Mouse (Mus musculus): Measurements from ENCODE around the gene Sgip1. TPM values are rescaled to one million over a fixed set of nuclear protein-coding genes. Genes with fewer than 3 reads are reported as not detected.

Gene Sgip1
- total RNA-seq, 2 experiments from 2014 or later, result 0.87 to 2.2 TPM

DNA sequence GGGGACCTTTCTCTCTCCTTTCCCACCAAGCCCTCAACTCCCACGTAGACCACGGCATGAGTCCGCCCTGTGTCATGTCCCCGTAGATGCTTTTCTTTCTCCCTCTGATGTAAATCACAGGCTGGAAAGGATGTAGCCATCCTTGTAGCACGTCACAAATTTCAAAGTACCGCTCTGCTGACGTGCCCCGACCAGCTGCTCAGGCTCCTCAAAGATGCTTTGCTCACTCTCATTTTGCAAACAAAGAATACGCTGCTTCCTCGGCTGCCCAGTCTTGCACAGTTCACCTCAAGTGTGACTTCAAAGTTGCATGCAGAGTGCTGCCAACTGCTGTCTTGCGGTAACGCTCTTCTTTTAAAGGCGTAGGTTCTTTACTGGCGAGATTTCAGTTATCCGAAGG is 226.7 kb downstream of the Sgip1 start:
- DNase-seq, result no peak
- intact Hi-C loops (cut with DNase I), result no loop called here

DNA sequence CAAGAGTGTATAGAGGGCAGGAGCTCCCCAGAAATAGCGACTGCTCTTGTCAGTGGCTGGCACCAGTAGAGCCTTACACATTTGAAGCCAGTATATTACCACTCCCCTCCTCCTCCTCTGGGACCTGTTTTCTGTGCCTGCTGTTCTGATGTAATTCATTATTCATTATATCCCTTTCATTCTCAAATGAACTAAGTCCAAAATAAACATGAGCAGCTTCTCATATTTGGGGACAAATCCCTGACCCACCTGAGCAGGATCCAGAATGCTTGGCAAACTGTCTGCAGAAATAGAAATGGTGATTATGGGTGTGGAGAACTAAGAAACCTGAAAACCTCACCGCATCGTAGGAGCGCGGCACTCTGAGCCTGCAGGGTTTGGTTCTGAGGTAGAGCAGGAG is 228.5 kb downstream of the Sgip1 start:
- intact Hi-C loops (cut with DNase I), result no loop called here
- no peak for DNase-seq

DNA sequence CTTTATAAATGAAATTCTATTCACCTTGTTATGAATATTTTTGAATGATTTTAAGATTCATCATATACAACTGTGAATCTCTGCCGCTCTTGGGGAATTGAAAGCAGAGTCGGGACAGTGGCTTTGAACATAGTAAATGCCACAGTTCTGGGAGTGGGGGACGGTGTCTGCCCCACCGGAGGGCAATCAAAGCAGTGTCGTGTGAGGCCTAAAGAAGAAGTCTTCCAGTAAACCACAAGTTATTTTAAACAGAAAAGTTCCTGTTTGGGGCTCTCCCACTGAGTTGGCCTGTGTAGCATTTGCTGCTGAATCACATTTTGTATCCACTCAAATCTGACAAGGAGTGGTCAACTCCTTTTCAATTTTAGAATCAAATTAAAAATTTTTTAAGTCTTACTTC is 230.1 kb downstream of the Sgip1 start:
- intact Hi-C loops (cut with DNase I), result loop anchor here (10.0 kb wide), 1 partner anchor 256 kb away; no protein-coding TSS in a partner anchor
- DNase-seq, result no peak

DNA sequence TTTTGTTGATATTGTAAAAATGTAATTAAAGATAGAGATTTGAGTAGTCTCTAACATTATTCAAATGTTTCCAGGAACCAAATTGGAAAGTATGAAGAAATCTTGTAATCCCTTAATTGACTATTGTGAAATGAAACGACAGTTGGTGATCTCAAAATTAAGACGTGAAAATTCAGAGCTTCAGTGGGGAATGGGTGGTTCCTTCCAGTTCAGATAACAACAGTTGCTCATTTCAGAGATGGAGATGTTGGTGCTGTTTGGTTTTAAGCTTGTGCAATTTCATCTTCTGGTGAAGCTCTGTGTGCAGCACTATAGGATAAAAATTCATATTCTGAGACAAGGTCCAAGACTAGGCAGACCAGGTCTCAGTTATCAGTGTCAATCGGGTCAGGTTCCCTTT is 231.0 kb downstream of the Sgip1 start:
- DNase-seq, result no peak
- intact Hi-C loops (cut with DNase I), result loop anchor here (10.0 kb wide), 1 partner anchor 257 kb away; no protein-coding TSS in a partner anchor

DNA sequence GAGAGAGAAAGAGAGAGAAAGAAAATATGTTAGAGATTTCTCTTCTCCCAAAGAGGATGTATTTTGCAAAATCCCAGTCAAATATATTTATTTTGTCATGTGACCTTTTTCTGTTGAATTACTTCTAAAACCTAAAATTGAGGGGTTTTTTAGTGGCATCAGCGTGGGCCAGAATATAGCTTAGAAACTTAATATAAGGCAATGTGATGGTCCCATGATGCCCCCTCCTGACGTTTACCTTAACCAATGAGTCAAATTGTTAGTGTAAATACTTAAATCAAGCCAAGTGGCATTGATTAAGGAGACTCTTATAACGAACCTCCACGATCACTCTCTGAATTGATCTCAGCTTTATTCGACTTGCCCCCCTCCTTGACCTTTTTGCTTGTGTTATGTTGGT is 233.1 kb downstream of the Sgip1 start:
- intact Hi-C loops (cut with DNase I), result loop anchor here (10.0 kb wide), 1 partner anchor 259 kb away; no protein-coding TSS in a partner anchor
- DNase-seq, result no peak

DNA sequence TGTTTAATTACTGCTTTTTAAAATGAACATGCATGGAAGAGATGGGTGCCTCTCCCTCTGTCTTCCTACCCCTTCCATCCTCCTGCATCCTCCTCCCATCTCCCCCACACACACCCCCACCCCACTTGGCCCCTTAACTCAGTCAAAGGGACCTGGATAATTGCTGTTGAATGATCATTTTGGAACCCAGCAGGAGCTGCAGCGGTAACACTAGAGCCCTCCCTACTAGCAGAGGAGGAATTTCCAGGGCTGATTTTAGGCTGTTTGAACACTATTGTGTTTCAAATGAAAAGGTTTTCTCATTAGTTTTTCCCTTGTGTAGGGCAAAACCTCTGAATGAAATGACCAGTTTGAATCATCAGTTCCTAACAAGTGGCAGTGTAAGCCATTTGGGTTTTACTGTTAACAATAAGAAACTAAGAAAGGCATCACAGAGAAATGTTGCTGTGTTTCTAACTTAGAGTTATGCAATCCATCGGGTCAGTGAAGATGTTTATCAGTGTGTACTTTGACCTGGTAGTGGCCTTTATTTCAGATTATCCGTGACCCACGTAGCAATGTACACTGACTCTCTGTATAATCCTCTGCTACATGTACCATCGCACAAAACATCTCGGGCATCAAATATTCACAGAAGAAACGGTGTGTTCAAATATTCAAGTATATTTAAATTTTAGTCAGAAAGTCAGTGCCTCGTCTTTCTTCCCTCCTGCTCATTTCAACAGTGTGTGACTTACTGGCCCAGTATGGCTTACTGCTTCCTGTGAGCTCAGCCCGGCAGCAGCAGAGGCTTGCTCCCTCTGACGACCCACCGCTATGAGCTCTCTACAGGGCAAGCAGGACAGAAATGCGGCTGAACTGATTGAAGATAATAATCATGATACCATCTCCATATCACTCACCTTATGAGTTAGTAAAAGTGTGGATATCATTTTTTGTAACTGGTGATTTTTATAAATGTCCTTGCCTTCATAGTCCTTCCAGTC is 235.5 kb downstream of the Sgip1 start:
- intact Hi-C loops (cut with DNase I), result loop anchor here (10.0 kb wide), 1 partner anchor 262 kb away; no protein-coding TSS in a partner anchor
- no peak for DNase-seq

DNA sequence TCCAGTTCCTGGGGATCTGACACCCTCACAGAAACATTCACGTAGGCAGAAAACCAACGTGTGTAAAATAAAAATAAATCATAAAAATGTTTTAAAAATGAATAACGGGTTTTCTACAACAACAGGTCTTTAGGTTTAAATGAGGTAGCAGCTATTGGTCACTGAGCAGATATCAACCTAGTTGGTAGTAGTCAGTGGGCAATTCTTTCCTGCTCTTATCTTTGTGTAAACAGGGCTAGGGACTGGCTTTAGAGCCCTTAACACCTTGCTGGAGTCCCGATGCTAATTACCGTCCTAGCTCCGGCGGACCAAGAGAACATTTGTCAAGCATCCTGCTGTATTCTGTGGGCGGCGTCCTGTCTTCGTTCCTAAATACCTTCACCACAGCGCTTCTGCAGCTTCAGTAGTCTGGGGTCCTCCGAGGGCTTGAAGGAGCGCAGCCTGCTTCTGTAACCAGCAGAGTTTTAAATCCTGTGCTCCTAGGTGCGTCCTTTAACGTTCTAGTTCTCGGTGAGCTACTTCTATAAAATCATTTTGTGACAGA is 236.8 kb downstream of the Sgip1 start:
- no peak for DNase-seq
- intact Hi-C loops (cut with DNase I), result loop anchor here (10.0 kb wide), 1 partner anchor 263 kb away; no protein-coding TSS in a partner anchor

DNA sequence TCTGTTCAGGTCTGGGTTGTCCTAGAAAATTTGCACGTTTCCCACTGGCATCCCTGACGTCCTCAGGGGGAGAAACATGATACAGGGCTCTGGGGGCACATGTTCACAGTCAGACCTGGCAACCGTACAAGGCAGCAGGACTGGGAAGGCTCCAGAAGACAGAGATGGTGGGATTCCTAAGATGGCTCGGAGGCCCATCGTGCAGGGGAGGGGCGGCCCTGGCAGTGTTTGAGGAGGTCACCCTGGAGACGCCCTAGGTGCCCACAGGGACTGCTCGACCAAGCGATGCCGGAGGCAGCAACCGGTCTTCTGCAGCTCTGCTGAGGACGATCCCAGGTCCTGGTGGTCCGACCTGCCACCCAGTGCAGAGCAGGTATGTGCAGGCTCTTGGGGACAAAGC is 237.3 kb downstream of the Sgip1 start, which contains the start of gene Tctex1d1:
Gene Tctex1d1 (plus strand): TSS at position 167 of the 400 bp plus-strand sequence.
- DNase-seq, result peak in 1 of 2 experiments; percentile 10
- intact Hi-C loops (cut with DNase I), result loop anchor here (10.0 kb wide), 1 partner anchor 264 kb away; no protein-coding TSS in a partner anchor

DNA sequence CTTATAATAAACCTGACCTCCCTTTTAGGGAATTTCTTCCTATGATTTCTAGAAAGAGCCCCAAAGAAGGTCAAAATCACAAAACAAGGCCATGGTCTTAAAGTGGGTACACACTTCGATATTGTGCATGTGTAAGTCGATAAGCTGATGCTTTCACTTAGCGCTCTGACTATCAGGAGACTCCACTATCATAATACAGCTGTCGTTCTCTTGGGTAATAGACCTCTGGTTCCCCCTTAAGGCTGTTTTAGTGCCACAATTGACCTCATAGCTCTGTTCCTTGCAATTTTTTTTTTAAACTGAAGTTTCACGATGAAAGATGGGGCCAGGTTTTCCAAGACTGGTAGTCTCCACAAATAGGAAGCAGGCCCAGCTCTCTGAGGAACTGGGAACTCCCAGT is 238.3 kb downstream of the Sgip1 start:
- DNase-seq, result no peak
- intact Hi-C loops (cut with DNase I), result loop anchor here (10.0 kb wide), 1 partner anchor 265 kb away; no protein-coding TSS in a partner anchor

DNA sequence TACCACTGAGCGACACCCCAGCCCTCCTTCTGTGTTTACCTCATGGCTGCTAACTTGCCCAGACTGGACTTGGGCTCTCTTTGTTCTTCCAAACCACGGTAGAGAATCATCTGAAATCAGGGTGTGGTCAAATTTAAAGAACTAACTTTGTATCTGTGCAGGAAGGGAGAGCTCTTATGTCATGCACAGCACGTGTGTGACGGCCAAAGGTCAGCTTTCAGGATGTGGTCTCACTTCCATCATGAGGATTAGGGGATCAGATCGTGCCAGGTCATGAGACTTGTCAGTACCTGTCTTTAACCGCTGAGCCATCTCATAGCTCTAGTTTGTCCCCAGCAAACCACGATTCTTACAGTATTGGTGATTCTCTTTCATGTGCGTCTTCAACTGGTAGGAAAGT is 240.6 kb downstream of the Sgip1 start:
- intact Hi-C loops (cut with DNase I), result no loop called here
- DNase-seq, result no peak

DNA sequence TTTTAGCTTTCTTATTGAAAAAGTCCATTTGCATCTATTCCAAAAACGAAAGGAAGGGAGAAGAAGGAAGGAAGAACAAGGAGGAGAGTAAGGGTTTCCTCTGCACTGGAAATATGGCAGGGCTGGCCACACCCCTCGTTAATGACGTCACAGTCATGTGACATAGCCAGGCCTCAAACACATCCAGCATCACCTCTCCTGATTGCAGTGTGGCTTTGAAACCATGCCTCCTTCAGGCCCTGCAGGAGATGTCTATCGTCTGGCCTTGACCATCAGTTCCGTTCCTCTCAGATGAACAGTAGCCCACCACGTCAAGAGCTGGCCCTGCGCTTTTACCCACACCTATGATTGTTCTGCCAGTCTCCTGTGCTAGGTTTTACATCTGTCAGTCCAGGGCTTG is 245.1 kb downstream of the Sgip1 start:
- no peak for DNase-seq
- intact Hi-C loops (cut with DNase I), result loop anchor here (5.0 kb wide), 1 partner anchor 361 kb away; no protein-coding TSS in a partner anchor

DNA sequence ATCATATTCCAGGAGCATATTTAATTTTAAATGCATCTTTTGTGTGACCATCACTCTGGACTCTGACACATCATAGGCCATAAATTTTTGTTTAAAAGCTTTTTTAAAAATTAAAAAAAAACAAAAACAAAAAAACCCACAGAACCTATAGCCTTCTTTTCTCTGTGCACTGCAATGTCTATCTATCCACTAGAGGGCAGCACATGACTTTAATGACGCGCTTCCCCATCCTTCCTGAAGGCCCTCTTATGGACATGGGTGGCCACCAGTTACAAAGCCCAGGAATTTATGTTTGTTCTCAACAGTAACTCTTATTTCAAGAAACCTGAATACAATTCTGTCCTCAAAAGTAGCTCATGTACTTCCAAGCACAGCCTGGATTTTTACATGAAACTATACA is 245.8 kb downstream of the Sgip1 start:
- DNase-seq, result peak; percentile 59 to 79
- intact Hi-C loops (cut with DNase I), result loop anchor here (1.0 to 5.0 kb wide), 2 partner anchors 159 to 360 kb away; no protein-coding TSS in a partner anchor

DNA sequence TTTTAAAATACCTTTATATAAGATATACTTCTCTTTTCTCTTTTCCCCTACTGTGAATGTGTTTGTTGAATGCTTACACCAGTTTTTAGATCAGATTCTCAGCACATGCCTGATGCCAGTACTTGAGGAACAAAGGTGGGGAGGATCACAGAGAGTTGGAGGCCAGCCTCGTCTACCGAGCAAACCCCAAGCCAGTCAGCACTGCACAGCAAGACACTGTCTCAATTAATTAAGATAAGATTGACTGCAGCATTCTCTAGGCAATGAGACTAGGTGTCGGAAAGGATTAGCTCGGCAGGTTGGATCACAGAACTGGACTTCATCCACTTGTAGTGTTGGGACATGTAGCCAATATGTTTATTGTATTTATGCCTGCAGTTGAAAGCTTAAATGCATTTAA is 246.2 kb downstream of the Sgip1 start:
- no peak for DNase-seq

DNA sequence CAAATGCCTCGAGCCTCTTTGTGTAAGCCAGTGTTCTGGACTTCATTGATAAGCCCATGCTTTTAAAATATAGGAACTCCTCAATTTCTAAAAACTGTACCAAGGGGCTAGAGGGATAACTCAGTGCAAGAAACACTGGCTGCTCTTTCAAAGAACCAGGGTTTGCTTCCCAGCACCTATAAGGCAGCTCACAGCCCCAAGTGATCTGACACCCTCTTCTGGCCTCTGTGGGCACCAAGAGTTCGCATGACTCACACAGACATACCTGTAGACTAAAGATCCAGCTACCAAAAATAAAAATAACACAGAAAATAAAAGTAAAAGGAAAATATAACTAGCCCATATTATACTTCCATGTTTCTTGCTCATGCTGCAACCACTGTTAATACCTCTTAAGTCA is 246.7 kb downstream of the Sgip1 start:
- intact Hi-C loops (cut with DNase I), result loop anchor here (1.0 to 5.0 kb wide), 2 partner anchors 159 to 360 kb away; no protein-coding TSS in a partner anchor
- no peak for DNase-seq

More for the DNA sequence above, 246.2 kb downstream of the Sgip1 start:
- intact Hi-C loops (cut with DNase I), result loop anchor here (1.0 to 5.0 kb wide), 2 partner anchors 159 to 360 kb away; no protein-coding TSS in a partner anchor

DNA sequence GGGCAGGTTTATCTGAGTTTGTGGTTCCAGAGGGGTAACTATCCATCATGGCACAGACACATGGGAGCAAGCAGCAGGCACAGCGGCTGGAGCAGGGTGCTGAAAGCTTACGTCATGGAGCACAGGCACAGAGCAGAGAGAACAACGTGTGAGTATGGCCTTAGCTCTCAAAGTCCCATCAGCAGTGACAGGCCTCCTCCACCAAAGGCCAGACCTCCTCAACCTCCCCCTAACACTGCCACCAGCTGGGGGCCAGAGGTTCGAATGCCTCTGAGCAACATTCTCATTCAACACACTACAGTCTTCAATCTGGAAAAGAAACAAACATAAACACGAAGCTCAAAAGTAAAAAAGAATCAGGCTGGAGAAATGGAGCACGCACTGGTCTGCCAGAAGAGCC is 247.4 kb downstream of the Sgip1 start:
- no peak for DNase-seq
- intact Hi-C loops (cut with DNase I), result loop anchor here (5.0 kb wide), 1 partner anchor 359 kb away; no protein-coding TSS in a partner anchor

DNA sequence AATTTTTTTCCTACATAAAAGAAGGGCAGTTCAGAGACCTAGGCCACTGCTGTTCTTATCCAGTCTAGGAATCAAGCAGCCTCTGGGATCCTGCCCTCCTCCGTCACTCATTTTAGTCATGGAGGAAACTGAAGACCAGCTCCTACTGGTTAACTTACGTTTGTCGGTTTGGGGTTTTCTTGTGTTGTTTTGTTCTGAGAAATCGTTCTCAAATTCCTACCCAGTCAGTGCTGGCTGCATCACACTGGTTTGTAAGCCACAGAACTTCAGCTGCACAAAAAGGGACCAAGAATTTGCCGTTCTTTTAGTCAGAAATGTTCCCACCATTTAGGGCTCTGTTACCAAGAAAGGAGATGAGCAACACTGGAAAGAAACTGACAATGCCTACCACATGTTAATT is 248.3 kb downstream of the Sgip1 start:
- intact Hi-C loops (cut with DNase I), result loop anchor here (5.0 kb wide), 1 partner anchor 358 kb away; no protein-coding TSS in a partner anchor
- DNase-seq, result no peak

DNA sequence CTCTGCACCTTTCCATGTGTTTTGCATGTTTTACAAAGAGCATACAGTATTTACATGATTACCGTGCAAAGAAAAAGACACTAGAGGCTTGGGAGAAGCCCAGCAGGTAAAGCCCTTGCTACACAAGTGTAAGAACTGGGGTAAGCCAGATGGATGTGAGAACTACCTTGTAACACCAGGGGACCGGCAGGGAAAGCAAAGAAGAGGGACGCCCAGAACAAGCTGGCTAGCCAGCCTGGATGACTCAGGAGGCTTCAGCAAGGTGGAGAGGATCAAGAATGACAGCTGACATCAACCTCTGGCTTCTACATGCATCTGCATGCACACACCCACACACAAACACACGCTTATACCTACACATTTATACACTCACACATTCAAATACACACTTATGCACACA is 248.9 kb downstream of the Sgip1 start:
- intact Hi-C loops (cut with DNase I), result no loop called here
- DNase-seq, result no peak

DNA sequence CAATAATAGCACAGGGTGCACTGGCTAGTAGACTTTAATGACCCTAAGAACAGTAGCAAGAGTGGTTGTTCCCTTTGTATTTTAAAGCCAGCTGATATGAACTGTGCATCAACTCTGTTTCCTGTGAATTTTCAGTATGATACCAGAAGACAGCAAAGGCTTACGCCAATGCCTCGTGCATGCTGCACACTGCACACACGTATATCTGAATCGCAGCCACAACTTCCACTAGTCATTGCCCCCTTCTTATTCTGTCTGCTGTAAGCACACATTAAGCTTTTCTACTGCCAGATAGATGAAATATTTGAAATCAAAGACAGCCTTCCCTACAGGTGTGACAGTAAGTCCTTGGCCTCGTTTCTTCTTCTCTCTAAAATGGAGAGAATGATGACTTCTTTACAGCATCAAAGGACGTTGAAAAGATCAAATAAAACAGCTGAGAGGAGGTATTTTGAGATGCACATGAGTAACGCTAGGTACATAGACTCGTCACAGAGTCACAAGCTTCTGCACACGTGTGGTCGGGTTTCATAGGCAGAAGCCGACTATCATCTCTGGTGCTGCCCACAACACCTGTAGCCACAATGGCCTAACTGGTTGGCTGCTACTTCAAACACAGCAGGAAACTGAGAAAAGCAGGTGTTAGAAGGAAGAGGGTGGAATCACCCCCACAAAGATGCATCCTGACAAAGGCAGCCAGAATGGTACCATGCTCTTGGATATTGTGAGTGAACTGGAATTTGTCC is 249.7 kb downstream of the Sgip1 start:
- DNase-seq, result no peak
- intact Hi-C loops (cut with DNase I), result no loop called here

DNA sequence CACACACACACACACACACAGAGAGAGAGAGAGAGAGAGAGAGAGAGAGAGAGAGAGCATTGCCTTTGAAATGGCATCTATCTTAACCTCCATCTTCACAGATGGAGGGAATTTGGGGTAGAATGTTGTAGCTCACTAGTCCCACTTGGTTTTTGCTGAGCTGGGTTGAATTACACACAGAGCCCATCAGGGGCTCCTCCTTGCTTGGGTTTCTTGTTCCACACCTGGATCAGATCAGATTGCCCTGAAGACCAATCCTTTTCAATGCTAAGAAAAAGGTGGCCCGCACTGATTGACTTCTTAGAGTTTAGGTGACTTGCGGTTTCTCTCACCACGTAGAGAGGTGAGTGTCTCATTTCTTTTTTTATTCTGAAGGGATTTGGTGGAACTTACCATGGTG is 250.6 kb downstream of the Sgip1 start:
- intact Hi-C loops (cut with DNase I), result no loop called here
- no peak for DNase-seq

DNA sequence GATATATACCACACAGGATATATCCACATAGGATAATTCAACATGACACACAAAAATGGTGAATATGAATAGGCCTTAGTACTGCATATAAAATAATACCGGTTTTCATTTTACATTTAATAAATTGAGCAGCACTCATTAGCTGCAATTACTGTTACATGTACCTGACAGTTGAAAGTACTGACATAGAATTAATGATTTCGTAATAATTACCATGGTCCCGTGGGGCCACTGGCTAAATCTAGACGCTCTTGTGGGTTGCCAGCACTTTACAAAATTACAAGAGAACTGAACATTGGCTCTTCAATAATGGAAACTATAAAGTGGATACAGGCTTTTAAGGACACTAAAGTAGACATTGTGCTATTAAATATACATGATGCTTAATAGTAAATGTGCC is 263.6 kb downstream of the Sgip1 start:
- no peak for DNase-seq
- intact Hi-C loops (cut with DNase I), result no loop called here
